Mouse (Mus musculus) right cerebral cortex, adult 18-20 months (tissue): ENCODE measurements around the gene Atxn7l3.
"Not testable (repeated sequence)": the region's sequence is repeated elsewhere in the genome, so short reads cannot be mapped to it uniquely, and the experiment has no call there.

Experiments
- DNase-seq: peaks from one replicate; pipeline ENCODE4 v3.0.0; 2022; ENCODE audit warnings: mixed read lengths

Gene Atxn7l3

GRCm38 (mm10) chr11:102294887-102295597, 1.4 kb downstream of the Atxn7l3 start:
- DNase-seq: peak; percentile 56

- no peak for DNase-seq
These were observed 2.0 kb downstream of the Atxn7l3 start for GRCm38 (mm10) chr11:102294416-102294815.

- no peak for DNase-seq
These were observed 2.5 kb downstream of the Atxn7l3 start for GRCm38 (mm10) chr11:102293971-102294370.

DNA sequence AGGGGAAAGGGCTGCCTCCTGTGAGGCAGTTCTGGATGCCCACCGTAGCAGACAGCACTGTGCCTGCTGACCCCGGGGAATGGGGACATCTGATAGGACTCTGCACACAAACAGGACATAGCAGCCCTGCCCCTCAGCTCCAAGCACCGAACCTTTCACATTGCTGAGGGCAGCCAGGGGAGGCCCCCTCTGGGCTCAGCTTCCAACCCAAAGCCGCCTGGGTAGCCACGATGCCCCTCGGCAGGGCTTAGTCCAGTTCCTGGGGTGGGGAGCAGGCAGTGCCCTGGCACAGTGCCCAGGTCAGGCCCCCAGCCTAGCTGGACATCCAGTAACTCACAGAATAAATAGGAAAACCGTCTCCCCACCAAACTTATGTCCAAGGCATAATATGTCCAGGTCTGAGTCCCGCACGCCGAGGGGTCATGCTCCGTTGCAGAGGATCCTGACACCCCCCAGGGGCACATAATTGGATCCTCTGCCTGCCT, 5.3 kb downstream of the Atxn7l3 start:
- DNase-seq: no peak

DNA sequence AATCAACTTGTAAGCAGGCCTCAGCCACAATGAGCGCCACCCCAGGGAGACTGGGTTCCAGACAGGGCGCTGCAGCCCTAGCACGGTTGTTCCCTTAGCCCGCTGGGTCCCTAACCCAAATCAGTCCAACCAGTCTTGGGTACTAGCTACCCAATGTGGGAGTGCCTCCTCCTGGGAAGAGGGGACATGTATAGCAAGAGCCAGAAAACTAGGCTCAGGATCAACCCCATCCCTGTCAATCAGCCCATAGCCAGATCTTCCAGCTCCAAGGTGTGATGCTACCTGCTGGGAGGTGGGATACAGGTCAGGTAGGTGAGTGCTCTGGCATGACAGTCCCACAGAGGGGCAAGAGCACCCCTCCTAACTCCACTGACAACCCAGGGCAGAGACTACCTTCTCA, 6.3 kb downstream of the Atxn7l3 start:
- no peak for DNase-seq

- no peak for DNase-seq
These were observed 6.8 kb downstream of the Atxn7l3 start for GRCm38 (mm10) chr11:102289511-102290100.

- no peak for DNase-seq
These were observed 7.5 kb downstream of the Atxn7l3 start for GRCm38 (mm10) chr11:102288913-102289312.

GRCm38 (mm10) chr11:102288027-102288804, 8.2 kb downstream of the Atxn7l3 start:
- DNase-seq: no peak

GRCm38 (mm10) chr11:102287485-102287884, 8.9 kb downstream of the Atxn7l3 start:
- DNase-seq: no peak

DNA sequence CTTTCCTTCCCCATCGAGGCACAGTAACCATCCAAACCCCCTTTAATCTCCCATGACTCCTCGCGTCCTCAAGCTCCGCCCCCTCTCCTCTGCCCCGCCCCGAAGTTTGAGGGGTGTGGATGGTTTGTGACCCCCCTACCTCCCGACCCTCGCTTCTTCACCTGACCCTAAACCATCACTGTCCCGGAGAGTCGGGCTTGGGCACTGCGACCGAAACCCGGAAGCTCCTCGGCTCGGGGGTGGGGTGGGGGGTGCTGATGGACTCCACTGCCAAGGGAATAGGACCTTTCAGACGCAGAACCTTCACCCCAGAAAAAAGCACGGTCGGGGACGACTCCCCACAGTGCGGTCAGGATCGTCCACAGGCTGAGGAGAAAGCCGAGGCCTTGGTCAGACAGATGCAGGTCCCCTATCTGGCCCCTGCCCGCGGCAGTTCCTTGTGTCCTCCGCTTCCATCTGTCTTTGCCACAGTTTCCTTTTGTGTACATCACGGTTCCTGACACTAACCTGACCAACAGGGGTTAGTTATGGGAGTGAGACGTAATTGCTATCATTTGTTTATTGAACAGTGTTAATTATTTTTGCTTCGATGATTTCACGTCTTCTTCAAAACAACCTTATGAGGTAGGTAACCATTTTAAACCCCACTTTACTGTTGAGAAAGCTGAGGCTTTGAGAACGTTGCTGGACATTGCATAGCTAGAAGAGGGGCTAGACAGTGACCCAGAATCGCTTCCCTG, 11.2 kb downstream of the Atxn7l3 start:
- DNase-seq: no peak

DNA sequence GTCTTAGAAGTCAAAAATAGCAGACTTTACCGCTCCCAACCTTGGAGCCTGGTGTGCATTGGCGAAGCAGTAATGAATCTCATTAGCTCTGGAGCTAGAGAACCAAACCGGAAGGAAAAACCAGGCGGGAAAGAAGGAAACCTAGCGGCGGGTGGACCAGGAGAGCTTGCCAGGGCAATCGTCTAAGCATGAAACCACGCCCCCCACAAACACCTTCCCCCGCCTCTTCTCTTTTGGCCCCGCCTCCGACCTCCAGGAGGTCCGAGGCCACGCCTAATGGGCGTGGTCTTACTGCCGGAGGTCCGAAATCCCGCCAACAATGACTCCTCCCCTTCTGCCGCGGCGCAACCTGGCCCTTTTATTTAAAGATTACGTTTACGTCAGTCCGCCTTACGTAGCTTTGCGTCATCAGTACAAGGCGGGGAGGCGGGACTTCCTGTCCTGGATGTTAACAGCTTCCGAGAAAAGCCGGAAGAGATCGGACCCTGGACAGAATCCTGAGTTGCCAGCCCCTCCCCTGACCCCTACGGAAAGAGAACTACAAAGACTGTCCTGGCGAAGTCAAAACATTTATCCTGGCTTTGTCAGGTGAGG, 11.8 kb downstream of the Atxn7l3 start, which contains the start of gene Tmub2:
Gene Tmub2 (plus strand): TSS at position 431 of the 594 bp plus-strand sequence.
- DNase-seq: peak; percentile 97

DNA sequence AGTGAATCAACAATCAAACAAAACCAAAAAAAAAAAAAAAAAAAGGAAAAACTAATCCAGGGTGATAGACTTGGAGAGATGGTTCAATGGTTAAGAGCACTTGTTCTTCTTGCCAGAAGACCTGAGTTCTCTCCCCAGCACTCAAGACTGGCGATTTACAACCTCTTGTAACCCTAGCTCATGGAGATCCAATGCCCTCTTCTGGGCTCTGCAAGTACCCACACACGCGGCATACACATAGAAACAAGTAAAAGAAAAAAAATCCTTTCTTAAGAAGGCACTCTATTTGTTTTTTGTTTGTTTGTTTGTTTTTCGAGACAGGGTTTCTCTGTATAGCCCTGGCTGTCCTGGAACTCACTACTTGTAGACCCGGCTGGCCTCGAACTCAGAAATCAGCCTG, 12.5 kb downstream of the Atxn7l3 start:
- DNase-seq: no peak

GRCm38 (mm10) chr11:102280267-102280666, 16.2 kb downstream of the Atxn7l3 start:
- DNase-seq: not testable (repeated sequence)

GRCm38 (mm10) chr11:102279595-102279994, 16.8 kb downstream of the Atxn7l3 start:
- DNase-seq: no peak

DNA sequence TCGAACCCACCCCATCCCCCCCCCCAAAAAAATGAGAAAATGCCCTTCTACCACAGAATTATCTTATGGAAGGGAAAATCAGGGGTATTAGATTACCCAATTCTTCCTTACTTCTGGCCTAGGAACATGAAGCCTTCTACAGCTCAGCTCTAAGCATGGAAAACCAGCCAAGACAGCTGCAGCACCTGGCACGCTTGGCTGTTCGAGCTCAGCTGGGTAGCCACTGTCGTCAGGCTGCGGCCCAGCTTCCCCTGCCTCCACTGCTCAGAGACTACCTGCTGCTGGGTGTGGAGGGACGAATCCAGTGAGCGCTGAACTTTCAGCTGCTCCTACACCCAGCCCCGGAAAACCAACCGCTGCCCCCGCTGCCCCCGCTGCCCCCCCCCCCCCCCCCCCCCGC, 18.7 kb downstream of the Atxn7l3 start:
- DNase-seq: no peak

GRCm38 (mm10) chr11:102276411-102276915, 20.0 kb downstream of the Atxn7l3 start:
- DNase-seq: peak; percentile 29

GRCm38 (mm10) chr11:102268520-102269244, 27.7 kb downstream of the Atxn7l3 start, which contains the start of gene Asb16:
Asb16 (plus strand) TSS chr11:102268743.
- no peak for DNase-seq

GRCm38 (mm10) chr11:102267480-102267879, 29.0 kb downstream of the Atxn7l3 start:
- DNase-seq: peak; percentile 78

- DNase-seq: no peak
These were observed 29.6 kb downstream of the Atxn7l3 start for GRCm38 (mm10) chr11:102266631-102267355.

DNA sequence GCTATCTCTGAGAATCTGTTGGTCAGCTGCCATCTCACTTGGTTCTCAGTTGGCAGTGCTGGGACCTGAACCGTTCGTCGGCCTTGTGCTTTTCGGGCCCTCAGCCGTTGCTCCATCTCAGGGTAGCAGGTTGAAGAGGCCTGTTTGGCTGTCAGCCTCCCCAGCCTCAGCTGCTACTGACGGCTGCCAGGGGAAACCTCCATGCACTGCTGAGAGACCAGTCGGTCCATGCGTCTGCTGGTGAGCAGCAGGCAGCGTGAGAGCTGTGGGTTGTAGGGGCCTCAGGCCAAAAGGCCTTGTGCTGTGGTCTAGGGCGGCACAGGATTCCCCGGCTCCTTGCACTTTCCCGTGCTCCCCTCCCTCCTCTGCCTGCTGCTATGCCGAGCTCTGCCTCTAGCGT, 30.6 kb downstream of the Atxn7l3 start:
- DNase-seq: no peak

DNA sequence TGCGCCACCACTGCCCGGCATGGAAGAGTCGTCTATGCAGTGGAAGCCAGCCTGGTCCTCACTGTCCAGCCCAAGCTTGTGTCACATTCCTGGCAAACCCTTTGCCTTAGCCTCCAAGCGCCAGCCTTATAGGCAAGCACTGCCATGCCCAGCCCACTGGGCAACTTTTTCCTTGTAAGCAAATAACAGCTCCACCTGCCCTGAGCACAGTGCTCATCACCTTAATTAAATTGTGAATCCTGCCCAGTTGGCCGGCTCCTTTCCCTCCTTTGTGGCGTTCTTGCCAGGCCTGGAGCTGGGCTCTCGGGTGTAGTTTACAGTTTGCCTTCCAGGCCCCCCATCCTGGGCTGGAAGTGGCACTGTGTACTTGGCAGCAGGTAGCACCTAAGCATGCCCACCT, 33.2 kb downstream of the Atxn7l3 start:
- no peak for DNase-seq
